Mouse (Mus musculus): ENCODE data around the gene Slc12a3.

- TF ChIP-seq POLR2A (IDR thresholded peaks at IDR 0.05; ENCODE audit: borderline replicate concordance, insufficient read depth, low read length): no peak
- no peak for TF ChIP-seq CTCF (IDR thresholded peaks at IDR 0.05; ENCODE audit: borderline replicate concordance, insufficient read depth, low read depth, low read length)
Observed at GRCm38 (mm10) chr8:94342691-94343090, 13.7 kb downstream of the Slc12a3 start.

Measured in cerebellum, adult 2 months (tissue).